Mouse (Mus musculus) bone marrow macrophage, adult 2 months (primary cell): Measurements from ENCODE around the gene Ercc6l.

Experiments used
- CTCF ChIP-seq: IDR thresholded peaks from 2 replicates; pipeline ENCODE4 v1.5.1; 2012; ENCODE audit warnings: low read depth, mild to moderate bottlenecking, low read length, moderate library complexity
- POLR2A ChIP-seq: IDR thresholded peaks from 2 replicates; pipeline ENCODE4 v1.6.1; 2012; ENCODE audit warnings: mild to moderate bottlenecking, low read depth, low read length, borderline replicate concordance

DNA sequence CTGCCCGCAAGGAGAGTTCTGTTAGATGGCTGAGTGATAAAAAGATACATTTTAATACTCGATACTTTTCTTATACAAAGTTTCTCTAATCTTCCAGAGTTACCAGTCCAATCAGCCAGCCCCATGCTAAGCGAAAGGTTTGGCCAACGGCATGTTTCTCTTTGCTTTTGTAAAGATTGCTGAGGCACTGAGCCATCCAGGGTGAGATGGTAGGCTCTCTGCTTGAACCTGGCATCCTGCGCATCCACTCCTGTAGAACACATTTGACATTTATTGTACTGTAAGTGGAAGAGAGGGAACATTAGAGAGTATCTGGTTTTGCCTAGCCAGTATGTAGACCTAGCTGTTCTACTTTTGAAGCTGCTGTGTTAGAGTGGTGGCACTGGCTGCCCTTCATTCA lies 32.7 kb upstream of the Ercc6l start:
- no peak for TF ChIP-seq POLR2A
- TF ChIP-seq CTCF: no peak
